Mouse (Mus musculus) urinary bladder, postnatal 25 days (tissue): Measurements from ENCODE around the gene Ttc9c.
A peak's percentile ranks its signal among the peaks of the same experiment; 100 is the strongest.

Source experiments
- DNase-seq: peaks from one replicate; pipeline ENCODE4 v3.0.0; 2022; ENCODE audit warnings: low spot score

Gene Ttc9c

GRCm38 (mm10) chr19:8829660-8830059 lies 10.5 kb upstream of the Ttc9c start, which contains the start of gene AC129217.1:
TSS of gene AC129217.1 (plus strand) at chr19:8829773.
- DNase-seq = no peak

GRCm38 (mm10) chr19:8822696-8823095 lies 3.6 kb upstream of the Ttc9c start:
- no peak for DNase-seq

- DNase-seq = no peak
Observed at GRCm38 (mm10) chr19:8821146-8821545, 2.0 kb upstream of the Ttc9c start.

- no peak for DNase-seq
Observed at GRCm38 (mm10) chr19:8820424-8820956, 1.4 kb upstream of the Ttc9c start.

- peak; percentile 94 for DNase-seq
Observed at GRCm38 (mm10) chr19:8819596-8820423, 677 bp upstream of the Ttc9c start, which contains the start of gene Hnrnpul2. TSS of gene Hnrnpul2 (plus strand) at chr19:8820010.

- no peak for DNase-seq
Observed at GRCm38 (mm10) chr19:8818301-8818798, 783 bp downstream of the Ttc9c start.

- no peak for DNase-seq
Observed at GRCm38 (mm10) chr19:8817001-8817400, 2.1 kb downstream of the Ttc9c start.

GRCm38 (mm10) chr19:8815812-8816211 lies 3.3 kb downstream of the Ttc9c start:
- DNase-seq = no peak

- DNase-seq = no peak
Observed at GRCm38 (mm10) chr19:8806810-8807209, 12.3 kb downstream of the Ttc9c start.

- DNase-seq = no peak
Observed at GRCm38 (mm10) chr19:8803879-8804660, 15.1 kb downstream of the Ttc9c start.

- DNase-seq = no peak
Observed at GRCm38 (mm10) chr19:8803204-8803780, 15.8 kb downstream of the Ttc9c start.

- DNase-seq = peak; percentile 73
Observed at GRCm38 (mm10) chr19:8802130-8802821, 16.9 kb downstream of the Ttc9c start, which contains the start of gene Zbtb3. TSS of gene Zbtb3 (plus strand) at chr19:8802555.

- no peak for DNase-seq
Observed at GRCm38 (mm10) chr19:8798947-8799315, 20.2 kb downstream of the Ttc9c start.

GRCm38 (mm10) chr19:8798264-8798946 lies 20.7 kb downstream of the Ttc9c start, which contains the start of gene Polr2g:
TSS of gene Polr2g (minus strand) at chr19:8798577.
- DNase-seq = peak; percentile 85

GRCm38 (mm10) chr19:8790171-8790570 lies 29.0 kb downstream of the Ttc9c start:
- no peak for DNase-seq

GRCm38 (mm10) chr19:8789171-8789570 lies 30.0 kb downstream of the Ttc9c start:
- DNase-seq = no peak

GRCm38 (mm10) chr19:8788521-8788920 lies 30.6 kb downstream of the Ttc9c start:
- no peak for DNase-seq

- DNase-seq = peak; percentile 76
Observed at GRCm38 (mm10) chr19:8786008-8786781, 32.9 kb downstream of the Ttc9c start, which contains the start of gene Taf6l. TSS of gene Taf6l (minus strand) at chr19:8786417.

GRCm38 (mm10) chr19:8774951-8775421 lies 44.1 kb downstream of the Ttc9c start:
- peak; percentile 27 for DNase-seq
